Mouse (Mus musculus) G1E (cell line): ENCODE results near the gene Erbb2. TPM values are rescaled to one million over a fixed set of nuclear protein-coding genes. Genes with fewer than 3 reads are reported as not detected.

ENCODE experiments used
- ATAC-seq: 2 replicates; pipeline ENCODE4 v1.8.0; 2016; ENCODE audit warnings: mild to moderate bottlenecking; ENCODE audit not compliant: insufficient number of reproducible peaks, poor library complexity, low FRiP score, severe bottlenecking; ENCODE audit errors: extremely low read depth
- DNase-seq: peaks from one replicate; pipeline ENCODE4 v3.0.0; 2012; ENCODE audit warnings: low spot score
- H3K27me3 ChIP-seq: 2 replicates; pipeline ENCODE4 v1.6.1; 2012; ENCODE audit warnings: mild to moderate bottlenecking, low read length, inconsistent platforms; ENCODE audit not compliant: insufficient read depth
- H3K36me3 ChIP-seq: replicated peaks from 2 replicates; pipeline ENCODE3; 2012; ENCODE audit warnings: mild to moderate bottlenecking, inconsistent platforms
- H3K4me1 ChIP-seq: 2 replicates; pipeline ENCODE4 v1.6.1; 2012; ENCODE audit warnings: low read depth, low read length, inconsistent platforms, mixed read lengths; ENCODE audit not compliant: insufficient read depth
- H3K4me3 ChIP-seq: 2 replicates; pipeline ENCODE4 v1.5.1; 2012; ENCODE audit warnings: low read depth, mild to moderate bottlenecking, inconsistent platforms, low read length, moderate library complexity, mixed read lengths
- H3K9me3 ChIP-seq: replicated peaks from 2 replicates; pipeline ENCODE4 v1.6.1; 2012; ENCODE audit warnings: inconsistent platforms
- CTCF ChIP-seq: IDR thresholded peaks from 2 replicates; pipeline ENCODE4 v1.5.1; 2012; ENCODE audit warnings: low read depth, low read length, inconsistent platforms, mixed read lengths
- GATA1 ChIP-seq: IDR thresholded peaks from 2 replicates; pipeline ENCODE4 v1.6.1; 2012; ENCODE audit warnings: borderline replicate concordance, low read length, inconsistent platforms, mixed read lengths
- GATA2 ChIP-seq: IDR thresholded peaks from 2 replicates; pipeline ENCODE4 v1.6.1; 2012; ENCODE audit warnings: low read depth, low read length, inconsistent platforms, borderline replicate concordance
- POLR2AphosphoS5 ChIP-seq: IDR thresholded peaks from 2 replicates; pipeline ENCODE4 v1.6.1; 2012; ENCODE audit warnings: low read depth, low read length, inconsistent platforms; ENCODE audit not compliant: insufficient replicate concordance
- TAL1 ChIP-seq: conservative IDR thresholded peaks from 2 replicates; pipeline ENCODE4 v1.6.1; 2012; ENCODE audit warnings: low read depth, low read length, inconsistent platforms, mixed read lengths
- polyA plus RNA-seq: library from polyadenylated mRNA; stranded (reverse); fragments of >175 nt; gene quantifications from 2 replicates; pipeline ENCODE4 v1.2.3, GENCODE M21; 2012
- total RNA-seq, 2 experiments: library from RNA; stranded (forward) in 1 of 2; stranded (reverse) in 1 of 2; fragments of 200-1000 nt in 1 of 2; fragments of >200 nt in 1 of 2; fragmentation: Nextera tagmentation in 1 of 2; gene quantifications; 2 replicates each; pipeline ENCODE4 v1.2.3; 2014 to 2017

The Erbb2 gene
- total and polyA plus RNA-seq, 3 experiments = 0.05 TPM; not detected in 2

DNA sequence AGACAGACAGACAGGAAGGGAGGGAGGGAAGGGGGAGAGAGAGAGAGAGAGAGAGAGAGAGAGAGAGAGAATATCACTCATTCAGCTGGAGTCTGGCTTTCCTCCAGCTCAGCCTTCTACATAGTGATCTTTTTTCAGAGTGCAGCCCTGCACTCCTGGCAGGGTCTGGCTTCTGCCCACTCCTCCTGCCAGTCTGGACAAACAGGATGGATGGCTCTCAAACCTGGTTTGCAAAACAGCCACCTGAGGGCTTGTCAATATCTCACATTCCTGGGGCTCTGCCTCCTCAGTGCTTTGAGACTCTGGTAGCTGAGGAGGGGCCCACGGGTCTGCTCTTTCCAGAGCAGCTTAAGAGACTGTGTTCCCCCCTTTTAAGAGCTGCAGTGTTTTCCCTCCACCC, 33.0 kb downstream of the Erbb2 start:
- no peaks in the 10 kb centered on the region for H3K9me3 ChIP-seq
- peaks cover 48% of the 10 kb centered on the region for H3K27me3 ChIP-seq
- no peak overlapping the region for H3K4me3 ChIP-seq
- no peak for TF ChIP-seq POLR2AphosphoS5
- no peak for TF ChIP-seq GATA2
- no peak for TF ChIP-seq TAL1
- TF ChIP-seq GATA1 = no peak
- no peak for TF ChIP-seq CTCF
- ATAC-seq (no peak), DNase-seq (no peak)
- no peaks in the 10 kb centered on the region for H3K36me3 ChIP-seq
- H3K4me1 ChIP-seq = peaks cover 9% of the 10 kb centered on the region

DNA sequence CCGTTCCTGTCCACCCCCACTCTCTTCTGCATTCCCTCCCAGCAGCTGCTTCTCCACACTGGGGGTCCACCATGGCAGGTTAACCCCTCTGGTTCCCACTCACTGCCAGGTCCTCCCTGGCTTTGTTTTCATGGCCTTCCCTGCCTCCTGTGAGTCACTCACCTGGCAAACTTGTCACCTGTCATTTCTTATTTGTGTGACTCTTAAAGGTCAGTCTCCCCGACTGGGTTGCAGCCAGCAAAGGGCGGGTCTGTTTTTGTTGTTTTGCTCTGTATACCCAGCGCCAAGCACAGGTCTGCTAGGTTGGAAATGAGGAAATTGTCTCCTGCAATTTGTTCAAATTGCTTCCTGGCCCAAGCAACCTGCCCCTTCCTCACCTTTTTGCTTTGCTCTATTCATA, 33.4 kb downstream of the Erbb2 start:
- TF ChIP-seq POLR2AphosphoS5 (no peak), CTCF (no peak), GATA1 (no peak), GATA2 (no peak), TAL1 (no peak)
- peaks cover 52% of the 10 kb centered on the region for H3K27me3 ChIP-seq

DNA sequence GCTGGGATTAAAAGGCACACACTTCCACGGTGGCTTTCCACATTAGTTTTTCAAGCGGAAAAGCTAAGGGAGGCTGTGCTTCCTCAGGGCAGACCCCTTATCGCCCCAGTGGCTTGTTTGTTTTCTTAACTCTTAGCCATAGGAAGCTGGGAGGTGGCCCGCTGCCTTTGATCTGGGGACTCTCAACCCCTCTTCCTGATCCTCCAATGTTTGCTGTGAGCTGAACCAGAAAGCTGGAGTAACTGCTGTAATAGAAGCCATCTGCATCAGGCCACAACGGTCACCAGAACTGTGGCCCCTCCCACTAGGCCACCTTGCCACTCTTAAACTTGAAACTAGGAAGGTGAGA, 33.9 kb downstream of the Erbb2 start, which contains the start of gene Grb7:
Gene Grb7 (plus strand): TSS at position 182 of the 349 bp plus-strand sequence.
- no peak within 1 kb of the TSS for H3K4me3 ChIP-seq
- no peak for DNase-seq
- no peak for TF ChIP-seq CTCF
- no peak for TF ChIP-seq TAL1
- no peak for TF ChIP-seq GATA1
- TF ChIP-seq POLR2AphosphoS5 = no peak
- TF ChIP-seq GATA2 = no peak
- no peaks in the 10 kb centered on the region for H3K36me3 ChIP-seq
- ATAC-seq = no peak
- no peaks in the 10 kb centered on the region for H3K9me3 ChIP-seq
- H3K4me1 ChIP-seq = peaks cover 9% of the 10 kb centered on the region
- peaks cover 56% of the 10 kb centered on the region for H3K27me3 ChIP-seq

More for the DNA sequence above, 33.4 kb downstream of the Erbb2 start:
- no peaks in the 10 kb centered on the region for H3K9me3 ChIP-seq
- H3K4me1 ChIP-seq = peaks cover 9% of the 10 kb centered on the region
- ATAC-seq (no peak), DNase-seq (no peak)
- H3K4me3 ChIP-seq = no peak overlapping the region
- H3K36me3 ChIP-seq = no peaks in the 10 kb centered on the region

GRCm38 (mm10) chr11:98446562-98447474, 34.5 kb downstream of the Erbb2 start:
- Histone ChIP-seq H3K9me3 (no peaks in the 10 kb centered on the region), H3K4me3 (no peak overlapping the region), H3K36me3 (no peaks in the 10 kb centered on the region), H3K27me3 (peaks cover 60% of the 10 kb centered on the region), H3K4me1 (peaks cover 9% of the 10 kb centered on the region)
- TF ChIP-seq GATA1 (no peak), POLR2AphosphoS5 (no peak), TAL1 (no peak), CTCF (no peak), GATA2 (no peak)
- DNase-seq (no peak), ATAC-seq (no peak)

- ATAC-seq (no peak), DNase-seq (no peak)
- peaks cover 9% of the 10 kb centered on the region for H3K4me1 ChIP-seq
- H3K36me3 ChIP-seq = no peaks in the 10 kb centered on the region
- peaks cover 67% of the 10 kb centered on the region for H3K27me3 ChIP-seq
- no peaks in the 10 kb centered on the region for H3K9me3 ChIP-seq
- no peak for TF ChIP-seq TAL1
- TF ChIP-seq CTCF = no peak
- no peak overlapping the region for H3K4me3 ChIP-seq
These were observed 35.2 kb downstream of the Erbb2 start for GRCm38 (mm10) chr11:98447475-98447834.

- no peak overlapping the region; the same call in 1 of the 2 replicates for H3K4me3 ChIP-seq
- H3K27me3 ChIP-seq = peaks cover 73% of the 10 kb centered on the region
- ATAC-seq = no peak
- no peaks in the 10 kb centered on the region for H3K9me3 ChIP-seq
- no peak for TF ChIP-seq TAL1
- TF ChIP-seq POLR2AphosphoS5 = no peak
- TF ChIP-seq GATA2 = no peak
- TF ChIP-seq CTCF = no peak
- TF ChIP-seq GATA1 = no peak
- H3K4me1 ChIP-seq = peaks cover 9% of the 10 kb centered on the region
- peak; percentile 21 for DNase-seq
- no peaks in the 10 kb centered on the region for H3K36me3 ChIP-seq
These were observed 36.0 kb downstream of the Erbb2 start for GRCm38 (mm10) chr11:98448191-98448790.
